Mouse (Mus musculus): ENCODE measurements around the gene Psip1. TPM values are rescaled to one million over a fixed set of nuclear protein-coding genes. Genes with fewer than 3 reads are reported as not detected.
"Not testable (repeated sequence)": the region's sequence is repeated elsewhere in the genome, so short reads cannot be mapped to it uniquely, and the experiment has no call there.

The Psip1 gene
- total RNA-seq (2015) (94.4 and 96.0 TPM in 2 replicates), total RNA-seq (2017) (109 and 111 TPM in 2 replicates)

DNA sequence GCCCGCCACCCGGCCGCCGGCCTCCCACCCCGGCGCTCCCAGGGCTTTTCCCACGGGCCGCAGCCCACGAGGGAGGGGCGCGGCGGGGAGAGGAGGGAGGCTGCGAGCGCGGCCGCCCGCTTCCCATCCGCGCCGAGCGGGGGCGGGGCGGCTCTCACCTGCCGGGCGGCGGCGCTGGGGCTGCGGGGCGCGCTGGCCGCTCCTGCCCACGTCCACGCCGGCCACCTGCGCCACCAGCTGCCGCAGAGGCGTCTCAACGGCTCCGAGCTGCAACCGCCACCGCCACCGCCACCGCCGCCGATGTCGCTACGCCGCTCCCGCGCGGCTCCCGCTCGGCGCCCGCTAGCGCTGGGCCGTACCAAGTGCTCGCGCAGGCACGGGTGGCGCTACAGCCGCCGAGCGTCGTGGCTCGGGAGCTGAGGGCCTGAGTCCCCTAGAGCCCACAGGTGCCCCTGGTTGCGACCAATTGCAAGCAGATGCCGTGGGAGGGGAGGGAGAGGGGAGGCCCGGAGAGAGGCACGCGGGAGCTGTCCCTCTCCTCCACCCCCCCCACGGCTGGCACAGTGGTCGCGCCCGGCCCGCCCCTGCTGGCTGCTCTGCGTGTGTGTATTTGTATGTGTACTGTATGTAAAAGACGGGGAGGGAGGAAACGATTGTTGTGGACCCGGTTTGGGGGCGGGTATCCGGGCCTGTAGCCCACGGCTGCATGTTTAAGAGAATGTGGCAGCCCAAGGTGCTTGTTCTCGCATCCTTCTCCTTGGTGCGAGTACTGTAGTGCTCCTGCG is at the start of gene Psip1:
Psip1 (minus strand) TSS at position 343 of the 785 bp plus-strand sequence.
- ATAC-seq (ENCODE audit: poor library complexity, severe bottlenecking), result peak; percentile 92

DNA sequence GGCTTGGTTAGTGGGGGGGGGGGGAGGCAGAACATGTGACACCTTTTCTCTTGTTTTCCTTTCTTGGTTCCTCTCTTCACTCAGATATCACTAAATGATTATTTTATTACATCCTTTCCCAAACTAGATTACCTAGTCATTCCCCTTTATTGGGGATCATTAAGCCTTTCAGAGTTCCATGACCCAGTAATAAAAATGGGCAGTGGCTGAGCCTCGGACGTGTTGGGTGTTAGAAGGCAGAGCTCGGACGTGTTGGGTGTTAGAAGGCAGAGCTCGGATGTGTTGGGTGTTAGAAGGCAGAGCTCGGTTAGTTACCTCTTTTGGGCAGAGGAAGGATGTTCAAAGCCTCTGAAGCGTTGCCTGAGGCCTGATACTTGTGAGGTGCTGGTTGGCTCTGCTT is 47.8 kb upstream of the Psip1 start:
- ATAC-seq (ENCODE audit: poor library complexity, severe bottlenecking), result no peak

DNA sequence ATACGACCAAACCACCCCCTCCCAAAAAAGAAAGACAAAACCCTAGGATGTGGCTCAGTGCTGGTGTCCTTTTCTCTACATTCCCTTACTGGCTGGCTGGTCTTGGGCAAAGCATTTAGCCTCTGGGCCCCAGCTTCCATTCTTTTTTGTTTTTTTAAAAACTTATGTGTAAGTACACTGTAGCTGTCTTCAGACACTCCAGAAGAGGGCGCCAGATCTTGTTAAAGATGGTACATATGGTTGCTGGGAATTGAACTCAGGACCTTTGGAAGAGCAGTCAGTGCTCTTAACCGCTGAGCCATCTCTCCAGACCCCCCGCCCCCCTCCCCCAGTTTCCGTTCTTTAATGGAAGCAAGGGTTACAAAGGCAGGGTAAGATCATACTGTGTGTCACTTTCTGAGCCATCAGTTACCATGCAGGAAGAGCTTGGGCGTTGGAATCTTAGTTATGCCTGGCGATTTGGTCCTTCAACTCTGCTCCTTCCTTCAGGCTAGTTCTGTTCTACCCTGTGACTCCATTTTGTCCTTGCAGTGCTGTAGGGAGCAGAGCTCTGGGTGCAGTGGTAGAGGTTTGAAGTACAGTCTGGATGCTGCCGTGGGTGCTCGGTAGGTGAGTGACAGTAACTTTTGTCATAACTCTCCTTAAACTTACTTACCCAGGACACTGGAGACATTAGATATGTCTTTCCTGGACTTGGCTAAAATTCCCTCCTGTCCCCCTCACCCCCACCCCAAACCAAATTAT is 47.1 kb upstream of the Psip1 start:
- ATAC-seq (ENCODE audit: poor library complexity, severe bottlenecking), result no peak

DNA sequence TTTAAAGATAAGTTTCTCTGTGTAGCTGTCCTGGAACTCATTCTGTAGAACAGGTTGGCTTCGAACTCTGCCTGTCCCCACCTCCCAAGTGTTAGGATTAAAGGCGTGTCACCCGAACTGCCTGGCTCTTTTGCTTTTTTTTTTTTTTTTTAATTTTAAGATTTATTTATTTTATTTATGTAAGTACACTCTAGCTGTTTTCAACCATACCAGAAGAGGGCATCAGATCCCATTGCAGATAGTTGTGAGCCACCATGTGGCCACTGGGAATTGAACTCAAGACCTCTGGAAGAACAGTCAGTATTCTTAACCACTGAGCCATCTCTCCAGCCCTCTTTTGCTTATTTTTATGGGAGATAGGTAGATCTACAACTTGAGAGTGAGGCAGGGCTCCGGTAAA is 43.8 kb upstream of the Psip1 start:
- ATAC-seq (ENCODE audit: poor library complexity, severe bottlenecking), result not testable (repeated sequence)

DNA sequence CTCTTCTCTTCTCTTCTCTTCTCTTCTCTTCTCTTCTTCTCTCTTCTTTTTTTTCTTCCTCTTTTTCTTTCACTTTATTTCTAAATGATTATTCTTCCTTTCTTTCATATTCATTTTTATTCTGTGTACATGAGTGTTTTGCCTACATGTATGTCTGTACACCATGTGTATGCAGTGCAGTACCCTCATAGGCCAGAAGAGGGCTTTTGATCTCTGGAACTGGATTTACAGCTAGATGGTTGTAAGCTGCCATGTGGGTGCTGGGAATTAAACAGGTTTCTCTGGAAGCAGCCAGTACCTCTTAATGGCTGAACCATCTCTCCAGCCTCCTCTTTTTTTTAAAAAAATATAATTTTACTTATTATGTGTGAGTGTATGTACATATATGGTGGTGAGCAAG is 41.7 kb upstream of the Psip1 start:
- ATAC-seq (ENCODE audit: poor library complexity, severe bottlenecking), result no peak

DNA sequence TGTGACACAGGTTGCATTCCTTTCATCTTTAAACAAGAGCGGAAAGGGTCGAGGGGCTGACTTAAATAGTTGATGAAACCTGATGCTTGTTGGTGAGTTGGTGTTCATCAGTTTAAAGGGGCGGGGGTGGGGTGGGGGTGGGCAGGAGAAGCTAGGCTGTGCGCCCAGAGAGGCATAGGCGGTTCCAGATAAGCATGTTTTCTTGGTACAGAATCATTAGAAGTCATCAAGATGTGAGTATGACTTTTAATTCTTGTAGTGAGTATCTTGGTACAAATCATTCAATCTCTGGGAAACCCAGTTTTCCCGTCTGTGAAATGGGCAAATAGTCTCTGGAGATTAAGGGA is 40.7 kb upstream of the Psip1 start:
- ATAC-seq (ENCODE audit: poor library complexity, severe bottlenecking), result no peak

DNA sequence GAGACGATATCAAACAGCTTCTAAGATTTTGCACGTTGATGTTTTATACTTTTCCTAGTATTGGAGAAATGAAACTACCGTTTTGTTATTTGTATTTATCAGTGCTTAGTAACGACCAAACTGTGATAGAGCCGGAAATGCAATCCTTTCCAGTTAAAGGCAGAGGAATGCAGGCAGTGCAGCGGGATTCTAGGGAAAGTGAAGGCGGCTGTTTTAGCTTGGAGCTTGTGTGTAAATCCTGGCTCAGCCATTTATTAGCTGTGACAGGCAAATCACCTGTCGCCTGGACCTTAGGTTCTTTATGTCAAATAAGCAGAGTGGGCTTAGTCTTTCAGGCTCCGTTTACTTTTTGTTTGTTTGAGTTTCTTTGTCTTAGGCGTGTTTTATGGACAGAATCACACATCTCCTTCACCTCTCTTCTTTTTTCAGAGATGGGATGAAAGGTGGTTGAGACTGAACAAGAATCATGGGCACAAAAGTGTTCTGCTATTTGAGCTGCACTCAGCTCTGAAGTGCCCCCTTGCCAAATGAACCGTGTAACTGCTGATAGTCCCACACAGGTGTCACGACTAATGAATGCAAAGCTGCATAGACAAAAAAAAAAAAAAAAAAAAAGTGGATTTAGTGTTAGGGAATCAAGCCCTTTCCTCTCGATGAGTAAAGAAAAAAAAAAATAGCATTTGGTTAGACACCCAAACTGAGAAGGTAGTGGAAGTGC is 40.2 kb upstream of the Psip1 start:
- no peak for ATAC-seq (ENCODE audit: poor library complexity, severe bottlenecking)

DNA sequence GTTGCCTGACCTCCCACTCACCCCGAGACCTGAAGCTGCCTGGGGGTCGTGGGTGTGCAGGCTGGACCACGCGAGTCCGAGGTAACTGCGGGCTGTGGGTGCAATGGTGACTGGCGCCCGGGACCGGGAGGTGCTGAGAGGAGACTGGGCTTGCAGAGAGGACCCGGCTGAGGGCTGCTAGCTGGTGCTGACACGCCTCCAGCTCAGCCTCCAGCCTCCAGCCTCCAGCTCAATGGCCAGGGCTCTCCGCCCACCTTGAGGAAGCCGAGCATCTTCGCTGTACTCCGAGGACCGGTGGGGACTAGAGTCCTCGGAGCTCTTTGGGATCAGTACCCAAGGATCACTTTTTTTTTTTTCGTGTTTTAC is 39.4 kb upstream of the Psip1 start:
- peak; percentile 51 for ATAC-seq (ENCODE audit: poor library complexity, severe bottlenecking)

DNA sequence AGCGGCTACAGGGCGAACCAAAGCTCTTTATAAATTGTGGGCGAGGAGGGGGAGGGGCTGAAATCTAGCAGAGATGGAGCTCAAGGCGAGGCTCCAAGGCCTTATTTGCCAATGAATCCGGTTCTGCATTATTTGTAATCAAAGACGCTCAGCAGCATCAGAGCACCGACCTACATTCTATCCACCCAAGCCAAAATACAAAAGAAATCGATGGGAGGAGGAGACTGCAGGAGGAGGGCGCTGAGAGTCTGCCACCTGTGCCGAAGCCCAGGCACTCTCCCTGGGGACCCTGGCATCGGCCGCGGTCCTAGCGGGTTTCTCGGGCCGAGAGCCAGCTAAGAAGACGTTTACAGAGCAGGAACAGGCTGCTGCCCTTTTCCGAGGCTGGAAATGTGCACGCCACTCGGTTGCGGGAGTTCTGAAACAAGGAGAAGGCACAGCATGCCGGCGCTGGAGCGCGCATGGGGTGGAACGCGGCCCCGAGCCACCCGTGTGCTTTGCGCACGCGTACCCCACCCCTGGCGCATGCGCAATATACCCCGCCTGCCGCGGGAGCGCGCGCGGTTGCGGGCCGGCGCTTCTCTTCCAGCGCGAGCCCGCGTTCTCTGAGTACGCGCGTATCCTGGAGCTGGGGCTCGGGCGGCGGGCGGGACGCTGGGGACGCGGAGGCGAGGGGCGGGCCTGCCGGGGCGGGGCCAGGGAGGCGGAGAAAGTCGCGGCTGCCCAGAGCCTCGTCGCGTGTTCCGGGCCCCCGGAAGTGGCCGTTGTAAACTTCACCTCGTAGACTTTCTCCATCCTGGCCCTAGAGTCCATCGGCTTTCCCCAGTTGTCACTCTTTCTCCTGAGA is 38.8 kb upstream of the Psip1 start, which contains the start of gene Ccdc171:
Ccdc171 (plus strand) TSS at position 703 of the 847 bp plus-strand sequence.
- ATAC-seq (ENCODE audit: poor library complexity, severe bottlenecking), result peak; percentile 91

DNA sequence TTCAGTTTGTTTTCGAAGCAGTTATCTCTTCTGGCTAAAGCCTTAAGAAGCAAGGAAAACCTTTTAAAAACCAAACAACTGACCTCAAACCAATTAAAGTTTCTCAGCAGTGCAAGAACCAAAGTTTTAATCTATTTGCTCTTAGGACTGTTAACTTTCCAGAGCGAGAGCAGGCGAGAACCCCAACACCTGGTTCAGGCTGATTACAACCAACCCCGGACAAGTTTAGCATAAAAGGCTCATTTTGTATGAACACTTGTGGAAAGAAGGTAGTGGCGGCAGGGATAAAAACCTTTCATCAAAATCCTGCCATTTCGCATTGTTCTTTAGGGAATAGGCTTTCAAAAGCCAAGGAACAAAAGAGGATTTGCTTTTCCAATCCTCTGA is 38.2 kb upstream of the Psip1 start:
- ATAC-seq (ENCODE audit: poor library complexity, severe bottlenecking), result no peak

DNA sequence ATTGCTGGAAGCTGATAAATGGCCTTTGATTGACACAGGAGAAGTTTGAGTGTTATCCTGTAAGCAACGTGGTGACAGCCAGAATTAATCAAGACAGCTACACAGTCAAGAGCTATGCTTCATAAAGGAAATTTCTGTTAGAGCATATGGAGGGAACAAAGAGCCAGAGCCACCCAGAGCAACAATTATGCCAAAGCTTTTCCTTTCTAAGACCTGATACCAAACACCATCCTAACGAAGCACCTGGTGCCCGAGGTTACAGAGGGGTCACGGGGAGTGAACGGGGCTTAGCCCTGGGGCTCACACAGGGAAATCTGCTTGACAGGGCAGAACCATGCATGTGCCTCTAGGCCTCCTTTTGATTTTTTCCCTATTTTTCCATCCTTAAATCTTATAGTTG is 35.8 kb upstream of the Psip1 start:
- no peak for ATAC-seq (ENCODE audit: poor library complexity, severe bottlenecking)

DNA sequence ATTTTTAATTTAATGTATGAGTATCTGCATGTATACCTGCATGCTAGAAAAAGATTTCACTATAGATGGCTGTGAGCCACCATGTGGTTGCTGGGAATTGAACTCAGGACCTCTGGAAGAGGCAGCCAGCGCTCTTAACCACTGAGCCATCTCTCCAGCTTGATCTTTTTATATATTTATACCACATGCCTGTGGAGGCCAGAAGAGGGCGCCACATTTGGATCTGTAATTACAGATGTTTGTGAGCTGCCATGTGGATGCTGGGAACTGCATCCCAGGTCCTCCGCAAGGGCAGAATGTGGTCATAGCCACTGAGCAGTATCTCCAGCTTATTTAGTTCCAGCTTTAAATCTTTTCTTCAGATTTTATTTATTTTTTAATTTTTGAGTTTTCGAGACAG is 34.0 kb upstream of the Psip1 start:
- no peak for ATAC-seq (ENCODE audit: poor library complexity, severe bottlenecking)

DNA sequence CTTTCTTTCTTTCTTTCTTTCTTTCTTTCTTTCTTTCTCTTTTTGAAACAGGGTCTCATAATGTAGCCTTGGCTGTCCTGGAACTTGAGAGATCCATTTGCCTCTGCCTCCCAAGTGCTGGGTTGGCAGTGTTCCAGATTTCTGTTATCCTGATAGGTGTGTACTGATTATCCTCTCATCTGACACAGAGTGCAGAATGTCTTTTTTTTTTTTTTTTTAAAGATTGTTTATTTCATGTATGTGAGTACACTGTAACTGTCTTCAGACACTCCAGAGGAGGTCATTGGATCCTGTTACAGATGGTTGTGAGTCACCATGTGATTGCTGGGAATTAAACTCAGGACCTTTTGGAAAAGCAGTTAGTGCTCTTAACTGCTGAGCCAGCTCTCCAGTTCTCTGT is 33.5 kb upstream of the Psip1 start:
- no peak for ATAC-seq (ENCODE audit: poor library complexity, severe bottlenecking)

DNA sequence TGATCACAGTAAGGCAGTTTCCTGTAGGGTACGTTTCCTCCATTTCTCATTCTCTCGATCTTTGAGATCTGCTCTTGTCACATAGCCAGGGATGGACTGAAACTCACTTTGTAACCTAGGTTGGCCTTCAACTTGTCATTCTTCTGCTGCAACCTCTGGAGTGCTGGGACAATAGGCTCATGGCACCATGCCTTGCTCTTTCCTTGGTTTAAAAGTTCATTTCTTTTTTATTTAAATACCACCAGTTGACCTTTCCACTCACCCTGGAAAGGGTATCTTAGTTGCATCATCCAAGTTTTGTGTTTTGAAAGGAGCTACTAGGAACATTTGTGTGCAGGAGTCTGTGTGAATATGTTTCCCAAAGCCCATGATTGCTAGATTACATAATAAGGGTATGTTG is 32.9 kb upstream of the Psip1 start:
- no peak for ATAC-seq (ENCODE audit: poor library complexity, severe bottlenecking)

DNA sequence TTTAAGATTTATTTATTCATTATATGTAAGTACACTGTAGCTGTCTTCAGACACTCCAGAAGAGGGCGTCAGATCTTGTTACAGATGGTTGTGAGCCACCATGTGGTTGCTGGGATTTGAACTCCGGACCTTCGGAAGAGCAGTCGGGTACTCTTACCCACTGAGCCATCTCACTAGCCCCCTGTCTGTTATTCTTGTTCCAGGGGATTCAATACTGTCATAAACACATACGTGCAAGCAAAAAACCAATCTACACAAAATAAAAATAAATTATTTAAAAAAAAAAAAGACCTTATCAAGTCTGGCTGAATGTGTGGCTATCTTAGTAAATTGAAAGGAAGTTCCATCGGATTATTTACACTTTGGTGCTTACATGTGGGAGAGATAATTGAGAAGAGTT is 29.9 kb upstream of the Psip1 start:
- ATAC-seq (ENCODE audit: poor library complexity, severe bottlenecking), result not testable (repeated sequence)

DNA sequence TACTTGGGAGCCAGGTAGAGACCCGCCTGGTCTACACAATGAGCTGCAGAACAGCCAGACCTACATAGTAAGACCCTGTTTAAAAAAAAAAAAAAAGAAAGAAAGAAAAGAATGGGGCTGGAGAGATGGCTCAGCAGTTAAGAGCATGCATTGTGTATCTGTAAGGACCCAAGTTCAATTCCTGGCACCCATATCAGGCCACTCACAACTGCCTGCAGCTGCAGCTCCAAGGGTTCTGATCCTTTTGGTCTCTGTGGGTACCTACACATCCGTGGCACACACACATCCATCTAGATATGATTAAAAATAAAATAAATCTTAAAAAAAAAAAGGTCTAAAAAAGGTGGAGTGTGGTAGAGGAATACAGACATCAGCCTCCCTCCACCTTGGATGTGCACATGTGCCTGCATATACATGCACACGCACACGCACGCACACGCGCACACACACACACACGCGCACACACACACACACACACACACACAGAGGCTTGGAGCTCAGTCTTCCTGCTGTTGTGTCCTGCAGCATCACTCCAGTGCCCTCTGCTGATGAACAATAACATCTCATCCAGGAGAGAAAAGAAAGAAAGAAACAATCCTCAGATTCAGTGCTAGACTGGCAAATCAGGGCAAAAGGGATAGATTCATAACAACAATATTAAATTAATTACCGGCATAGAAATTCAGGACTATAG is 28.9 kb upstream of the Psip1 start:
- ATAC-seq (ENCODE audit: poor library complexity, severe bottlenecking), result no peak

DNA sequence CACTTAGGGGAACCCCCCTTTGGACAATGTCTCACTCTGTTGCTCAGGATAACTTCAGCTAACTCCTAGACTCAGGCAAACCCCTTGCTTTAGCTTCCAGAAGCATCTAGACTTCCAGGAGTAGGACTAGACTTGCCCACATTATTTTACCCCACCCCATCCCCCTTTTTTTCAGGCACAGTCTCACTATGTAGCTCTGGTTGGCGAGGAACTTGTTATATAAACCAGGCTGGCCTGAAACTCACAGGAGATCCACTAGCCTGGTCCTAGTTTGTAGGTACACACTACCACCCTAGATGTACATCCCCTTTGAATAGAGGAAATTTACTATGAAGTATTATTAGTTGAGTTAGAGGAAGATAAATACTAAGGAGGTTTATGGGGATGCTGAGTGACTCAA is 27.9 kb upstream of the Psip1 start:
- no peak for ATAC-seq (ENCODE audit: poor library complexity, severe bottlenecking)

DNA sequence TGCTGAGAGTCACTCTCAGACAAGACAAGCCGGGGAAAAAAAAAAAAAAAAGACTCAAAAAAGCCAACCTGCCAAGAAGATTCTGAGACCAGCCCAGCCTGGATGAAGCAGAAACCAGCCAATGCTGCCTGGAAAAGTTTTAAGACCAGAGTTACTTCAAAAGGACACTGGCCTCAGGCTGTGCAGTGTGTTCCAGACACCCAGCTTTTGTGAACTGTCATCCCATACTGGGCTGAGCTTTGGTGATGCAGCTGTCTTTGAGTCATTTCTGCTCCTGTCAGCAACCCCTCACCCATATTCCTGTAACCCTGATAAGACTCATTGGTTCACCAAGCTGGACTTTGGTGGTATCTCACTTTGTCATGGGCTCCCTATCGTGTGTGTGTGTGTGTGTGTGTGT is 26.4 kb upstream of the Psip1 start:
- no peak for ATAC-seq (ENCODE audit: poor library complexity, severe bottlenecking)

DNA sequence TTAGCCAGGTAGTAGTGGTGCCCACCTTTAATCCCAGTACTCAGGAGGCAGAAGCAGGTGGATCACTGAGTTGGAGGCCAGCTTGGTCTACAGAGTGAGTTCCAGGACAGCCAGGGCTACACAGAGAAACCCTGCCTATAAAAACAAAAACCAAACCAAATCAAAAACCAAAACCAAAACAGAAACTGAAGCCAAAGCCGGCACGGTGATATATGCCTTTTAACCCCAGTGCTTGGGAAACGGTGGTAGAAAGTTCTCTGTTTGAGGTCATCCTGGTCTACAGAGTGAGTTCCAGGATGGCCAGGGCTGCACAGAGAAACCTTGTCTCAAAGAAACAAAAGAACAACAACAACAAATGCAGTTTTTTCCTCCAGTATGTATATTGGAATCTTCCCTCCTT is 26.0 kb upstream of the Psip1 start:
- no peak for ATAC-seq (ENCODE audit: poor library complexity, severe bottlenecking)

DNA sequence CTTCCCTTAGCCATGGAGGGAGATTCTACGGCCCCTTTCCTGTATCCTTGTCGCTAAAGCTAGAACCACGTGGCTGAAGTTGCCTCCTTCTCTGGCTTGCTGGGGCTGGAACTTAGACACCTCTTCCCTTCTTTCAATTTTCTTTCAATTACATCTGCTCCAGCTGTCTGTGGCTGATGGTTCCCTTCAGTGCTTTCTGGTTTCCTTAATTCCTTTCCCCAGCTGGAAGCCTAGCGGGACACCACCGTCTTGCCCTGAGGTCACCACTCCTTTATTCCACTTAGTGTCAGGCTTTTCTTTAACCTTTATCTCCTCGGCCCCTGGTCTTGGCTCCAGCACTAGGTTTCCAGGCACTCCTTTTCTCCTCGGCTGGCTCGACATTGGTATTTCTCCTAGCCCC is 24.8 kb upstream of the Psip1 start:
- no peak for ATAC-seq (ENCODE audit: poor library complexity, severe bottlenecking)

All from megakaryocyte, adult 5-6 weeks (primary cell).